Mouse (Mus musculus): ENCODE measurements around the gene Cyfip2. TPM values are rescaled to one million over a fixed set of nuclear protein-coding genes. Genes with fewer than 3 reads are reported as not detected.

The Cyfip2 gene
- polyA plus RNA-seq (2014; fragmentation: Illumina TruSeq; extraction: RNeasy Lipid Tissue Mini Kit (QIAGEN cat#74804)): 45.7 TPM

DNA sequence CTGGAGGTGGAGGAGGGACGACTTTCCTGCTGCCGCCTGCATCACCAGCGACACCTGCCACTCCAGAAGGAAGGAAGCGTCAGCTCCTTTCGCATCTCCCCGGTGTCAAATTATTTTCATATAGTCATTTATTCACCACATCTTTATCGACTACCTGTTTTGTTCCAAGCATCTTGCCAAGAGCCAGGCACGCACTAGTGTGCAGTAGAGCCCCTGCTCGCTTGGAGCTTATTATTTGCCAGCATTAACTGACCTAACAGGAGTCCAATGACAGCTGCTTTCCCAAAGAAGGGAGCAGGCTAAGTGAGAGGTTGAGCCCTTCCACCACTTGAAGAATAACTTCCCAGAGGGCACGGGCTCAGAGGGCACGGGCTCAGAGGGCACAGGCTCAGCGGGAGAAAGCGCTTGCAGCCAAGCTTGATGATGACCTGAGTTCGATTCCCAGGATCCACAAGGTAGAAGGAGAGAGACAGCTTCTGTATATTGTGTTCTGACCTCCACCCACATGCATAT is at the start of gene Cyfip2:
TSS of gene Cyfip2 (minus strand) at position 337 of the 513 bp plus-strand sequence.

GRCm38 (mm10) chr11:46235334-46235733 is 77.3 kb downstream of the Cyfip2 start, which contains the start of gene Fndc9:
Gene Fndc9, plus strand, starts transcription at chr11:46235531.

DNA sequence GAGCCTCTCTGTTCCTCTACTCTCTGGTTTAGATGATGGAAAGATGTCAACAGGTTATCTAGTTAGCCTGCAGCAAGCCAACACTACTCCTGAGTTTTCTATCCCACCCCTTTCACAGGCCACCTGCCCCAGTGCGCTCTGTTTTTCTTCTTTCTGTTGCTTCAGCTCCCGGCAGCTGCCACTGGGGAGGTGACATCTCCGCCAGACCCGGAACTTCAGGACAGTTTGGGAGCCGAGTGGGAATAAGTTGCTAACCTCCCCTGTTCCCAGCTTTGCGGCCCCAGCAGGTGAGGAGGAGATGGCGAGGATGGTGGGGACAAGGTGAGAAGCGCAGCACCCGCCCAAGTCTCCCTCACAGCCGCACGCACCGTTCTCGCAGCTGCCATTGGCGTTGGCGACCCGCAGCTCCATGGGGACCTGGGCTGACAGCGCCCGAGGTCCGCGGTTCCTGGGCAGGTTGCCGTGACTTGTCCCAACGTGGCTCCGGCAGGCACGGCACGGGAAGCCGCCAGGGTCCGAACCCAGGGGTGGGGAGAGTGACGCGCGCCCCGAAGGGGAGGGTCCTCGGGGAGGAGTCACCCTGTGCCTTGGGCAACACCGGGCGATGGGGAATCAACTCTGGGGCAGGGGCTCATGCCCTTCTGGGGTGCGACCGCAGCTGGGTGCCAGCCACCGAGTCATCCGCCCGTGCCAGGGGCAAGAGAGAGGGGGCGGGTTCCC is 146.6 kb downstream of the Cyfip2 start, which contains the start of gene Nipal4:
TSS of gene Nipal4 (minus strand) at position 643 of the 720 bp plus-strand sequence.

Other genes starting within 250 kb of the Cyfip2 start
- 1.7 TPM for gene Nipal4, start 146.4 kb downstream of the Cyfip2 start, polyA plus RNA-seq (2014; fragmentation: Illumina TruSeq; extraction: RNeasy Lipid Tissue Mini Kit (QIAGEN cat#74804))
- gene Fndc9, start 77.3 kb downstream of the Cyfip2 start, polyA plus RNA-seq (2014; fragmentation: Illumina TruSeq; extraction: RNeasy Lipid Tissue Mini Kit (QIAGEN cat#74804)): not detected
- 0.68 TPM for gene Itk, start 76.7 kb upstream of the Cyfip2 start, polyA plus RNA-seq (2014; fragmentation: Illumina TruSeq; extraction: RNeasy Lipid Tissue Mini Kit (QIAGEN cat#74804))
- not detected for gene Fam71b, start 83.7 kb upstream of the Cyfip2 start, polyA plus RNA-seq (2014; fragmentation: Illumina TruSeq; extraction: RNeasy Lipid Tissue Mini Kit (QIAGEN cat#74804))
- gene Med7, start 124.1 kb upstream of the Cyfip2 start, polyA plus RNA-seq (2014; fragmentation: Illumina TruSeq; extraction: RNeasy Lipid Tissue Mini Kit (QIAGEN cat#74804)): 187 TPM
- 2.0 TPM for gene Havcr2, start 142.1 kb upstream of the Cyfip2 start, polyA plus RNA-seq (2014; fragmentation: Illumina TruSeq; extraction: RNeasy Lipid Tissue Mini Kit (QIAGEN cat#74804))
- gene Gm12169, start 211.4 kb upstream of the Cyfip2 start, polyA plus RNA-seq (2014; fragmentation: Illumina TruSeq; extraction: RNeasy Lipid Tissue Mini Kit (QIAGEN cat#74804)): not detected

All from ovary, adult 10 weeks (tissue).